Mouse (Mus musculus) MEL (cell line): ENCODE results near the gene Sobp. TPM values are rescaled to one million over a fixed set of nuclear protein-coding genes. Genes with fewer than 3 reads are reported as not detected.

ENCODE experiments used
- DNase-seq: peaks from one replicate; pipeline ENCODE4 v3.0.0; 2011; ENCODE audit warnings: low read depth, low spot score
- H3K27ac ChIP-seq: 2 replicates; pipeline ENCODE4 v1.5.1; 2012; ENCODE audit warnings: low read depth, mild to moderate bottlenecking, control low read depth, low read length, moderate library complexity; ENCODE audit not compliant: control insufficient read depth
- H3K27me3 ChIP-seq, 2 experiments: fragments of 150-350 bp in 1 of 2; sonication (generic) in 1 of 2; 2 replicates each; pipeline ENCODE4 v1.6.1; 2012; ENCODE audit warnings: low read length in 2 of 2, mild to moderate bottlenecking in 2 of 2, improper control_type of control experiment in 1 of 2, moderate library complexity in 1 of 2; ENCODE audit not compliant: insufficient read depth in 2 of 2, control insufficient read depth in 1 of 2
- H3K36me3 ChIP-seq, 2 experiments: 2 replicates each; pipeline ENCODE4 v1.6.1; 2012 to 2014; ENCODE audit warnings: low read length in 2 of 2, improper control_type of control experiment in 1 of 2, inconsistent platforms in 1 of 2, mild to moderate bottlenecking in 1 of 2; ENCODE audit not compliant: insufficient read depth in 2 of 2, control insufficient read depth in 1 of 2
- H3K4me1 ChIP-seq, 2 experiments: fragments of 150-350 bp in 1 of 2; sonication (generic) in 1 of 2; 2 replicates each; pipeline ENCODE4 v1.6.1; 2012; ENCODE audit warnings: low read length in 2 of 2, improper control_type of control experiment in 1 of 2, mild to moderate bottlenecking in 1 of 2; ENCODE audit not compliant: insufficient read depth in 2 of 2, control insufficient read depth in 1 of 2
- H3K4me3 ChIP-seq, 2 experiments: fragments of 150-350 bp in 1 of 2; sonication (generic) in 1 of 2; 2 replicates each; pipeline ENCODE4 v1.5.1; 2012; ENCODE audit warnings: low read depth in 2 of 2, low read length in 2 of 2, mild to moderate bottlenecking in 2 of 2, moderate library complexity in 2 of 2, control low read depth in 1 of 2, improper control_type of control experiment in 1 of 2; ENCODE audit not compliant: control insufficient read depth in 1 of 2, insufficient read depth in 1 of 2
- H3K79me2 ChIP-seq: 2 replicates; pipeline ENCODE4 v1.6.1; 2012; ENCODE audit warnings: mild to moderate bottlenecking, low read length, moderate library complexity; ENCODE audit not compliant: control insufficient read depth, poor library complexity, insufficient read depth
- H3K9ac ChIP-seq: 2 replicates; pipeline ENCODE4 v1.6.1; 2012; ENCODE audit warnings: low read depth, mild to moderate bottlenecking, control low read depth, low read length, moderate library complexity; ENCODE audit not compliant: control insufficient read depth, poor library complexity, severe bottlenecking
- H3K9me3 ChIP-seq: fragments of 150-350 bp; sonication (generic); replicated peaks from 2 replicates; pipeline ENCODE4 v1.6.1; 2012; ENCODE audit warnings: mild to moderate bottlenecking, low read length, improper control_type of control experiment, moderate library complexity; ENCODE audit not compliant: insufficient read depth
- BHLHE40 ChIP-seq: IDR thresholded peaks from 2 replicates; pipeline ENCODE4 v1.6.1; 2012; ENCODE audit warnings: low read depth, mild to moderate bottlenecking, inconsistent platforms, low read length, improper control_type of control experiment, borderline replicate concordance
- CHD1 ChIP-seq: IDR thresholded peaks from 2 replicates; pipeline ENCODE4 v1.6.1; 2012; ENCODE audit warnings: low read depth, mild to moderate bottlenecking, inconsistent platforms, low read length, improper control_type of control experiment
- EP300 ChIP-seq, 2 experiments: IDR thresholded peaks; 2 replicates each; pipeline ENCODE4 v1.6.1; 2011; ENCODE audit warnings: improper control_type of control experiment in 2 of 2, low read length in 2 of 2, low read depth in 1 of 2, mild to moderate bottlenecking in 1 of 2
- ETS1 ChIP-seq: IDR thresholded peaks from 2 replicates; pipeline ENCODE4 v1.6.1; 2012; ENCODE audit warnings: low read depth, mild to moderate bottlenecking, inconsistent platforms, low read length, improper control_type of control experiment, moderate library complexity
- MXI1 ChIP-seq: IDR thresholded peaks from 2 replicates; pipeline ENCODE4 v1.6.1; 2011; ENCODE audit warnings: mild to moderate bottlenecking, low read depth, low read length, improper control_type of control experiment
- MYC ChIP-seq: IDR thresholded peaks from 2 replicates; pipeline ENCODE4 v1.6.1; 2011; ENCODE audit warnings: low read depth, mild to moderate bottlenecking, low read length, improper control_type of control experiment, moderate library complexity
- NRF1 ChIP-seq: IDR thresholded peaks from 2 replicates; pipeline ENCODE4 v1.6.1; 2014; ENCODE audit warnings: low read depth, mild to moderate bottlenecking, inconsistent platforms, low read length, improper control_type of control experiment, moderate library complexity; ENCODE audit not compliant: poor library complexity, insufficient read depth, severe bottlenecking
- POLR2AphosphoS2 ChIP-seq: IDR thresholded peaks from 2 replicates; pipeline ENCODE4 v1.6.1; 2011; ENCODE audit warnings: low read length, improper control_type of control experiment
- POLR2AphosphoS5 ChIP-seq: IDR thresholded peaks from 2 replicates; pipeline ENCODE4 v1.6.1; 2012; ENCODE audit warnings: low read depth, borderline replicate concordance, mild to moderate bottlenecking, inconsistent platforms, low read length, moderate library complexity, mixed read lengths
- RAD21 ChIP-seq: IDR thresholded peaks from 2 replicates; pipeline ENCODE4 v1.6.1; 2011; ENCODE audit warnings: mild to moderate bottlenecking, low read depth, low read length, improper control_type of control experiment
- RCOR1 ChIP-seq: IDR thresholded peaks from 2 replicates; pipeline ENCODE4 v1.6.1; 2012; ENCODE audit warnings: low read depth, mild to moderate bottlenecking, inconsistent platforms, low read length, improper control_type of control experiment
- USF1 ChIP-seq: IDR thresholded peaks from 2 replicates; pipeline ENCODE4 v1.6.1; 2014; ENCODE audit warnings: low read depth, mild to moderate bottlenecking, inconsistent platforms, low read length, improper control_type of control experiment, moderate library complexity
- USF2 ChIP-seq, 2 experiments: IDR thresholded peaks; 2 replicates each; pipeline ENCODE4 v1.6.1; 2011 to 2012; ENCODE audit warnings: improper control_type of control experiment in 2 of 2, low read length in 2 of 2, borderline replicate concordance in 1 of 2, inconsistent platforms in 1 of 2, low read depth in 1 of 2, mild to moderate bottlenecking in 1 of 2; ENCODE audit not compliant: insufficient read depth in 1 of 2
- ZC3H11A ChIP-seq: IDR thresholded peaks from 2 replicates; pipeline ENCODE4 v1.6.1; 2012; ENCODE audit warnings: low read depth, mild to moderate bottlenecking, inconsistent platforms, low read length, improper control_type of control experiment
- ZKSCAN1 ChIP-seq: IDR thresholded peaks from 2 replicates; pipeline ENCODE4 v1.6.1; 2012; ENCODE audit warnings: low read depth, mild to moderate bottlenecking, inconsistent platforms, low read length, improper control_type of control experiment, moderate library complexity
- ZNF384 ChIP-seq: IDR thresholded peaks from 2 replicates; pipeline ENCODE4 v1.6.1; 2012; ENCODE audit warnings: low read depth, mild to moderate bottlenecking, inconsistent platforms, low read length, improper control_type of control experiment
- polyA plus RNA-seq, 2 experiments: library from polyadenylated mRNA; stranded (reverse) in 1 of 2; unstranded in 1 of 2; fragments of >175 nt in 1 of 2; fragments of >200 nt in 1 of 2; gene quantifications; 2 replicates each; pipeline versions ENCODE4 v1.2.1 to v1.2.4; 2012; ENCODE audit warnings: low replicate concordance in 2 of 2, low read depth in 1 of 2; ENCODE audit not compliant: insufficient read length in 2 of 2, insufficient read depth in 1 of 2, missing spikeins in 1 of 2
- total RNA-seq: library from RNA; depleted of rRNA; stranded (reverse); fragments of 300-350 nt; gene quantifications from 2 replicates; pipeline ENCODE4 v1.2.3, GENCODE M21; 2012

Gene Sobp
- total and polyA plus RNA-seq, 3 experiments, result not detected

GRCm38 (mm10) chr10:43168847-43169246 lies 5.5 kb downstream of the Sobp start:
- no peaks in the 10 kb centered on the region for H3K9me3 ChIP-seq
- TF ChIP-seq USF1 (no peak), ZC3H11A (no peak), CHD1 (no peak), NRF1 (no peak), BHLHE40 (no peak), USF2 (IDR thresholded peaks at IDR 0.05; ENCODE audit: borderline replicate concordance in 1 of 2, insufficient read depth in 1 of 2, low read depth in 1 of 2, low read length in 2 of 2) (no peak), ZNF384 (no peak), POLR2AphosphoS5 (no peak), MXI1 (no peak), ETS1 (no peak)
- H3K9ac ChIP-seq, result no peak overlapping the region
- H3K4me1 ChIP-seq, result no peaks in the 10 kb centered on the region
- H3K27ac ChIP-seq, result no peak overlapping the region
- peaks cover 0 to 4% of the 10 kb centered on the region in 2 experiments; a peak in 2 of 4 replicates for H3K27me3 ChIP-seq
- no peak overlapping the region for H3K4me3 ChIP-seq
- no peaks in the 10 kb centered on the region for H3K36me3 ChIP-seq
- H3K79me2 ChIP-seq, result no peaks in the 10 kb centered on the region
- no peak for DNase-seq

- Histone ChIP-seq H3K9ac (no peak overlapping the region), H3K4me3 (no peak overlapping the region), H3K79me2 (no peaks in the 10 kb centered on the region), H3K9me3 (no peaks in the 10 kb centered on the region), H3K27ac (no peak overlapping the region), H3K27me3 (peaks cover 0 to 4% of the 10 kb centered on the region in 2 experiments; a peak in 2 of 4 replicates), H3K4me1 (no peaks in the 10 kb centered on the region), H3K36me3 (no peaks in the 10 kb centered on the region)
- DNase-seq, result no peak
- TF ChIP-seq CHD1 (no peak), RCOR1 (no peak), NRF1 (no peak), USF1 (no peak), RAD21 (no peak), EP300 (IDR thresholded peaks at IDR 0.05; ENCODE audit: low read depth in 1 of 2, low read length in 2 of 2) (no peak), ZKSCAN1 (no peak), POLR2AphosphoS2 (no peak), MYC (no peak), MXI1 (no peak), USF2 (IDR thresholded peaks at IDR 0.05; ENCODE audit: borderline replicate concordance in 1 of 2, insufficient read depth in 1 of 2, low read depth in 1 of 2, low read length in 2 of 2) (no peak)
Observed at GRCm38 (mm10) chr10:43166817-43167216, 7.5 kb downstream of the Sobp start.
